Mouse (Mus musculus): ENCODE results near the gene Pla2g12b.
"Not testable (repeated sequence)": the region's sequence is repeated elsewhere in the genome, so short reads cannot be mapped to it uniquely, and the experiment has no call there.

Gene Pla2g12b

DNA sequence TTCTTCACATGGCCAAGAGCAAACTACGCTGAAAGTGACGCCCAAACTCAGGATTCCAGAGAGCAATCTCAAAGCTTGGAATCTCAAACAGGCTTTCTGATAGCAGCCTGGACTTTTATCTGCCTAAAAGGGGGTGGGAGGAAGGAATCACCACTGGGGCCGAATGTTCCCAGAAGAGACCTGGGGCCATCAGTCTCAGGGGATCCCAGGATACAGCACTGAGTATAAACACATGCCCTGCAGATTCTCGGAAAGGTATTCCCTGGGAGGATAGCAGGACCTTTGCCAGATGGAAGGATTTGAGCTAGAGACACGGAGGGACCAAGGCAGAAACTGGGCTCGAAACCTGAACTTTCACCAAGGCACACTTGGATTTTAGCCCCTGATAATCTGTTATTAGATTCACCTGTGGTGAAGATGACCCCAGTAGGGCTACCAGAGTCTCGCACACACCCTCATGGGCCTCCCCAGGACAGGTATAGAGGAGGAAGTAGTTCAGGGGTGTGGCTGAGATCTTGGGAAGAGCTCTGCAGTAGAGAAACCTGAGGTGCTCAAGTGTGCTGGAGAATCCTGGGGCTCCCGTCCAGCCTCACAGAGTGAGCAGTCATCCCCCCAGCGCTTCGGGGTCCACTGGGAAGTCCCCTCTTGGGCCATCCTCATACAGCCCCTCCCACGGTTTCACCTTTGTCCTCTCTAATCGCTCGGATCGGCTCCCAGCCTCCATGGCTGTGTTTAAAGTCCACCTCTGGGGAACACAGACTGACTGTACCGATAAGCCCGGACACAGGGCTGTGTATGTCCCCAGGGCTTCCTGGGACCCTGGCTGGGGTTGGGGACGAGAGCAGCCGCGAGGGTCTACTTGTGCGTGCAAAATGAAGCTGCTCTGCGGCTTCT lies at the start of gene Pla2g12b:
Pla2g12b (plus strand) TSS at position 762 of the 894 bp plus-strand sequence.
- DNase-seq: no peak

DNA sequence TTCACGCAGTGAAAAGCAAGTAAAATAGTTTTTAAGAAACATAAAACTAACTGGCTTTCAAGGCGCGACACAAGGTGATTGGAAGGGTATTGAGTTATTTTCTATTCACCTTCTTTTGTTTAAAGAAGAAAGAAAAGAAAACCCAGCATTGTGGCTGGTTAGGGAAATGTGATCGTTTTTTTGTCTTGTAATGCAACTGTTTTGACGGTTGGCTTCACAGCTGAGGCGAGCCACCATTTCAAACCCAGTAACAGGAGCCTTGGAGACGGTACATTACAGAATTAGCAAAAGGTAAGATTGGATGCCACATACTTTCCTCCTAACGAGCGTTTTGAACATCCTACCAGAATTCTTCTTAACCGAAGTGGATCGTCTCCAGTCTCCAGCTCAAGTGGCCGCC lies 49.3 kb upstream of the Pla2g12b start:
- no peak for DNase-seq

DNA sequence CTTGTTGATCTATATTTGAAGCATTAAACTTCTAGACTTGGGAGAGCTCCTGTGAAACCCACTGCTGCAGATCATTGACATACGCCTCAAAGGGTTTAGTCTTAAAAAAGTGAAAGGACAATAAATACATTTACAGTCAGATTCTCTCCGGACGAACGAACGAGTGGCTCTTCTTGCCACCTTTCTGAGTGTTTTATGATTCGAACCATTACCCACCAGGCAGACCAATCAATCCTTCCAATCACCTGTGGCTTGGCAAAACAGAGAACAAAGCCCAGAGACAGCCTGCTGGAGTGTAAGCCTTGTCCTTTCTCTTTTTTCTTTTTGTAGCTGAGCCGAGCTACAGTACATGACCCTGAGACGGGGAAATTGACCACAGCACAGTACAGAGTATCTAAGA lies 48.4 kb upstream of the Pla2g12b start:
- DNase-seq: no peak

DNA sequence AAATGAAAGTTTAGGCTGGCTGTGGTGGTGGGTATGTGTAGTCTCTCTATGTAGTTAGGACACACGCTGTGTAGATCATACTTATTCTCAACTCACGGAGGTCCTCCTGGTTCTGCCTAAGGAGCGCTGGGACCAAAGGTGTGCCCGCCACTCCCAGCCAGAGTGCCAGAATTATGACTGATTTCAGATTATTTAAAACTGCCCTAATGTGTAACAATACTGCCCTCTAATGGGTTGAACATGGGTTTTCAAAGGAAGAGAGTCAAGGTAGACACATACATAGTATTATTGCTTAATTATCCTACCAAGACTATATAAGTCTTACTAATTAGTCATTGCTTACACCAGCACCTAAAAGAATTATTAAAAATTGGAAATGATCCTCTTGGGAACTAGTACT lies 44.7 kb upstream of the Pla2g12b start:
- DNase-seq: peak in 1 of 2 experiments; percentile 9

DNA sequence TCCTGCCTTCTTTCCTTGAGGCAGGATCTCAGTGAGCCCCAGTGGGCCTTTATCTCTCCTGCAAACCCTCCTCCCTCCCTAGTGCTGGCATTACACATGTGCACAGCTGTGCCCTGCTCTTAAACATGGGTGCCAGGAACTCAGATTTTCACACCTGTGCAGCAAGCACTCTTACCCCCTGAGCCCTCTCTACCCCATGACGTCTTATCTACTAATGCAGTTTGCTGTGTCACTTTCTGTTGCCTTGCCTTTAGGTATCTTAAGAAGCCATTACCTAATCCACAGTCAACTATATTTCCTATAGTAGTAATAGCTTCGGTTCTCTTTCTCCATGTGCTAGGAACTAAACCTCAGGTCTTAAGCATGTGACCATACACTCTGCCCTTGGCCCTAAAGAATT lies 40.3 kb upstream of the Pla2g12b start:
- DNase-seq: no peak

DNA sequence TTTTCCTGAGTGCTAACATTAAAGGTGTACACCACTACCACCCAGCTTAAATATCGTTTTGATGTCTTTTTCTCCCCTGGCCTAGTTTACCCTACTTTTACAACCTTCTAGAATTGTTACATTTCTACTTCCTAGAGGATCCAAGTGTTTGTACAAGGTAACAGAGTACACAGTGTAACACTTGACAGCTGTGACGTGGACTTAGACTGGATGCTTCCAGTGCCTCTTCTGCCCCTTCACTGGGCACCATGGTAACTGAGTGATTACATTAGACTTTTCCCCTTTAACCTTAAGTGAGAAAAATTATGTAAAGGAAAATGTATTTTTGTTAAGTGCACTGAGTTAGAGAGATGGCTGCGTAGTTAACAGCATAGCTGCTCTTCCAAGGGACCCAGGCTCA lies 38.9 kb upstream of the Pla2g12b start:
- no peak for DNase-seq

DNA sequence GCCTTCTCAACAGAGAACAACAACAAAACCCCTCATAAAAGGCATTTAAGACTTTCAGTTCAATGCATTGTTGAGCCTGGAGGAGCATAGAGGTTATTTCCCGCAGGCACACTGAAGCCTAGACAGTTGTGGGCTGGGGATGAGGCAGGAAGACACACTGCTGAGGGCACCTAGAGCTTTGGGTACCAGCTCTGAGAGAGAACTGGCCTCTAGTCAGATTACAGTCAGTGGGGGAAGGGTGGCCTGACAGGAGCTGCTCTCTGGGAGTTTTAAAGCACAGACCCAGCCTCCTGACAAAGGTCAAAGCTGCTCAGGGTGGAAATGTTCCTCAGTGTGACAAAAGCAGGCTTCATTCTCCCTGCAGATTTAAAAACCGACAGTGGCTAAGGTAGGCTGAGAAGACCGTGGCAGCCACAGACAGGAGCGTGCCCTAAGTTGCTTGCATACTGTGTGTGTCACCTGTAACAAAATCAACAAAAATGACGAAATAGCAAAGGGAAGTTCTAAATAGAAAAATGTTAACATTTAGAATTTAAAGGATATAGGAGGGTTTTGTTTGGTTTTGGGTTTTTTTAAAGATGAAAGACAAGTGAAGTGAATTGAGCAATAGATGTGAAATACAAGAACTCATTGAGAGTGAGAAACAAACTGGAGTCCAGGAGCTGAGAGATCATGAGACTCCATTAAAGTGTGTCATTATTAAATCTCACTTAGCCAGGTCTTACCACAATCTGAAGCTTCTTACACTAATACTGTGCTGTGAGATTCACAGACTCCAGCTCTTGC lies 37.5 kb upstream of the Pla2g12b start:
- DNase-seq: peak; percentile 4 to 9

DNA sequence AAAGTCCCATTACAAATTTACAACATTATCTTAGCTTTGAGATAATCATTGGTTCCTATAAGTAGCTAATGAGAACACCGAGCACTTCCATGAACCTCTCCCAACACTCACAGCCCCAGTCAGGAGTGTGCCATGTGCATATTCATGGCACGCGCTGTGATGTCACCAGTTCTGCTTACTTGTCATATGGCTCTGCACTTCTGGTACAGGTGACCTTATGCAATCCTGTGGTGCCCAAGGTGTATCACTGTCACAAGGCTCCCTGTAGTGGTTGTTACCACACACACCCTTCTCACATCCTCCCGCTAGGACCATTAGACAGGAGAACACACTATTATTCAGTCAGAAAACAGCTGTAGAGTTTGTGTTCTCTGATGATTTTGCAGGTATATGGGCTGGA lies 36.7 kb upstream of the Pla2g12b start:
- DNase-seq: no peak

DNA sequence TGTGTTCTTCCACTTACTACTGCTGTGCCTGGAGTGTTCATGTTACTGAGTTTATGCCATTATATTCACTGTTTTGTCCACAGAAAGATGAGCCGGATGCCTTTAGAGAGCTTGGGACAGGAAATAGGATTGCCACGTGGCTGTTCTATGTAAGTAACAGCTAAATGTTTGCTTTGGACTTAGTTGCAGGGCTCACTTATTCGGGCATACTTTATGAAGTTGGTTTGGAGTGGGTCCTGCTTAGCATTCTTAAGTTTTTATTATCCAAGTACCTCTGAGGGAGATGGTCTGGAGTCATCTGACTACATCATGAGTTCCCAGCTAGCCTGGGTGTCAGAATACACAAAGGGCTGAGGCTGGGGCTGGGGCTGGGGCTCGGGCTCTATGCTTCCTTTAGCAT lies 36.3 kb upstream of the Pla2g12b start:
- DNase-seq: no peak

DNA sequence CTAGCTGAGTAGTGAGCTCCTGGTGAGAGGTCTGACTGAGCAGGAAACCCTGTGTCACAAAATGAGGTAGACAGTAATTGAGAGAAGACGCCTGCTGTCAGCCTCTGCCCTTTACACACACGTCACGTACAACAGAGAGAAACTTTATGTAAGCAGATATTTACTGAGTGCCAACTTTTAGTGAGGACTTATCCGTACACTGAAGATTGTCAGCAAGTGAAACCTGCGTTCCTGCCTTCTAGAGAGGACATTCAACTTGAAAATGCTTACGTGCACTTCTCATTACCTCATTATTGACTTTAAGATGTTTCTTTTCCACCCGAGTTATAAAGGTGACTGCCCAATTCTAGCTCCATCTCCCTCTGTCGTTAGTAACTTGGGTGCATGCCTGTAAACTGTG lies 34.7 kb upstream of the Pla2g12b start:
- DNase-seq: no peak

DNA sequence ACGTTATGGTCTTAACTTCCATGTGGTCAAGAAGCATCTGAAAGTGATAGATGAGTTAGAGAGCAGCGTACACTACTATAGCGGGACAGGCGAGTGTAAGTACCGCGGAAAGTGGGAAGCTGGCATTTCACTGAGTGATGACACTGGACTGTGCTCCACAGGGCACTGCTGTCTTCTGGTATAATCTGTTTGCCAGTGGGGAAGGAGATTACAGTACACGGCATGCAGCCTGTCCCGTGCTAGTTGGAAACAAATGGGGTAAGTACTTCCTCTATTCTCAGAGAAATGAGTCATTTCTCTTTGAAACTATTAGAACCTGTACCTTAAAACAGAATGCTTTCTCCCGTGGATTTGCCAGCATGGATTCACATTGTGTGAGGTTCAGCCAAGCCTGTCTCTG lies 34.0 kb upstream of the Pla2g12b start:
- DNase-seq: no peak

DNA sequence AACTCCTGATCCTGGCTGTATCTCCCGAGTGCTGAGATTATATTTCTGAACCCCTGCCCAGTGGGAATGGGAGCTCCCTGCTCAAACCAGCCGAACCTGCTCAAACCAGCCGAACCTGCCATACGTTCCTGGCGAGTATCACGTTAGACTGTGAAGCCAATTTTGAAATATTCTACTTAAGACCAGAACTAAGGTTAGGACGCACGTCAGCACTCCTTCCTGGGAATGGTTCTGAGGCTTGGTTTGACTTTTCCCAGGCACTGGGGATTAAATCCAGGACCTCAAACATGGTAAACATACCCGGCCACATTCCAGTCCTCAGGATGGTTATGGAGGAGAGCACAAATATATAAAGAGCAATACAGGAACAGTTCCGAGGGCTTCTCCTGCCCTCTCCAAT lies 25.6 kb upstream of the Pla2g12b start:
- no peak for DNase-seq

DNA sequence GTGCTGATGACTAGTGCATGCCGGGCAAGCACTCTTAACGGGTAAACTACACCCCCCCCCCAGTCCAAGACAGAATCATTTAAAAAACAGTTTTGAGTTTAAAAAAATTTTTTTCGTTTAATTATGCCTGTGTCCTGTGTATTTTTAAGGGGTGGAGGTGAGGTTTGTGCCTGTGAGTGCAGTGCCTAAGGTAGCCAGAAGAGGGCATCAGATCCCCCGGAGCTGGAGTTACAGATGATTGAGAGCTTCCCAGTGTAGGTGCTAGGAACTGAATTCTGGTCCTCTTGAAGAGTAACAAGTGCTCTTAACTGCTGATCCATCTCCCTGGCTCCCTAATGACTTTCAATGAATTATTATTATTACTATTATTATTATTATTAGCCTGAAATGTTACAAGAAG lies 24.7 kb upstream of the Pla2g12b start:
- no peak for DNase-seq

DNA sequence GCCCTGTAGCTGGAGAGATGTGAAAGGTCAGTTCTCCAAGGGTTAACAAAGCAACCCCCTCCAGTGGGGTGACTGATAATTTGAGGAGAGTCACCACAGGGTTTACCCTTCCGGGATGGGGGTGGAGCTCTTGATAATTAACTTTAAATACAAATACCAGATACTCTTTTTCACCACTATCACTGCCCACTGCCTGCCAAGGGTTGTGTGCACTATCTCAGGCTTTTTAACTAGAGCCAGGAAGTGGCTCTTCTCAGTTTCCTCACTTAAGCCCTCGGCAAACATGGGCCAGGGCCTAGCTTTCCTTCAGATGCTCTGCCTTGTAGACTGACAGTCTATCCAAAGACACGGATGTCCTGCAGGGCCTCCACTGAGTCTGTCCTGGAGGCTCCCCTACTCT lies 23.5 kb upstream of the Pla2g12b start:
- no peak for DNase-seq

DNA sequence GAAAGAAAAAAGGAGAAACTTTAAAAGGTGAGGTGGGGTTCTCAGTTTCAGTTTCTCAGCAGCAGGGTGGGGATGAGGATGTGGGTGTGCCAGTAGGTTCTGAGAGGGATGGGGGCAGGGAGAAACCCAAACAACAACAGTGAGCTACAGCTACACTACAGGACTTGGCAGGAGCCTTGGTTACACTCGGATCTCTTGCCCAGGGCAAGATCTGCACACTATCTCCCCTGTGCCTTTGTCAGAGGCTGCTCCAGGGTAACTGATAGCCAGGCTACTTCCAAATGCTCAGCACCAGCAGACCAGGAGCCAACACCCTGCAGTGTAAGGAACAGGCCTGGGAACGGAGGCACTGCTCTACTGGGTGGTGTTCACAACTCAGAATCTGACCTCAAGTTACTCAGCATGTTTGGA lies 23.0 kb upstream of the Pla2g12b start:
- DNase-seq: no peak

DNA sequence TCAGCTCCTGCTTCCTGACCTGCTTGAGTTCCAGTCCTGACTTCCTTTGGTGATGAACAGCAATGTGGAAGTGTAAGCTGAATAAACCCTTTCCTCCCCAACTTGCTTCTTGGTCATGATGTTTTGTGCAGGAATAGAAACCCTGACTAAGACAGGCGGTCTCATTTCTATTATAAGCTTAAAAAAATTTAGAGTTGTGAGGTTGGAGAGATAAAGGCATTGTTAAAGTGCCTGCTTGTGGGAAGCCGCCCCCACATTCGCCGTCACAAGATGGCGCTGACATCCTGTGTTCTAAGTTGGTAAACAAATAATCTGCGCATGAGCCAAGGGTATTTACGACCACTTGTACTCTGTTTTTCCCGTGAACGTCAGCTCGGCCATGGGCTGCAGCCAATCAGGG lies 21.9 kb upstream of the Pla2g12b start:
- DNase-seq: not testable (repeated sequence)

DNA sequence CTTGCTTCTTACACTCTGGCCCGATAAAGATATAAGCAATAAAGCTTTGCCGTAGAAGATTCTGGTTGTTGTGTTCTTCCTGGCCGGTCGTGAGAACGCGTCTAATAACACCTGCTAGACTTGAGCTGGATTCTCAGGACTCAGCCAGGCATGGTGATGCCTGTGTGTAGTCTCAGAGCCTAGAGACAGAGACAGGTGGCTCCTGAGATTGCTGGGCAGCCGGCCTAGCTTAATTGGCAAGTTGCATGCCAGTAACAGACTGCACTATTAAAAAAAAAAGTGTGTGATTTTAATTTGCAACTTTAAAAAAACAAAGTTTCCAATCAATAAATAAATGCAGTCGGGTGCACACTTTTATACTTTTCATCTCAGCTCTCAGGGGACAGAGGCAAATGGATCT lies 16.5 kb upstream of the Pla2g12b start:
- no peak for DNase-seq

DNA sequence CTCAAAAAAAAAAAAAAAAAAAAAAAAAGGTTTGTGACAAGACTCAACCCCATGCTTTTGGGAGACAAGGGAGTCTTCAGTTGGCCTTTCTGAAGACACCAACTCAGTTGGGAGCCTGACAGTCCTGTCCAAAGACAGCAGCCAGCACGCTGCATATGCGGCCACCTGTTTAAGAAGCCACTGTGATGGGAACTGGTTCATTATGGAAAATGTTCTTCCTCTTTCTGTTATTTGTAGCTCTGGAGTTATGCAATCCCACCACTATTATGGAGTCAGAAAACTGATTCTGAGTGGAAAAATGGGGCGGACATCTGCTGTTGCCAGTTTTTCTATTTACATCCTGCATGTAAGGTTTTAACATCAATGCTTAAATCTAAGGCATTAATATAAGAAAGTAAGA lies 13.8 kb upstream of the Pla2g12b start:
- no peak for DNase-seq

DNA sequence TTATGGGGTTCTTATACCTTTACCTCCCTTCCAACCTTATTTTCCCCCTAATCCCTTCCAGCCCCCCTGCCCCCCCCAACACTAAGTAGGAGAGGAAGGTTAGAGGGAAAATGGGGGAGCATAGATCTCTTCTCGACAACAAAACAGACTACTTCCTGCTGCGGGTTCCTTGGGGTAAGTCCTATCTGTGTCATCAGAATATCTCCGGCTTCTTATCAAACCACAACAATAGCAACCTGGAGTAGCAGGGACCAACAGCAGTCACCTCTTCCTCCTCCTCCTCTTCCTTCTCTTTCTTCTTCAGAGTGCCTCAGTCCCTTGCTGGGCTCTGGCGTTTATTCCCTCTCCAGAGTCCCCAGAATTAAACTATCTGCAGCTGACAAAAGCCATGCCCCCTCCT lies 11.6 kb upstream of the Pla2g12b start:
- no peak for DNase-seq

DNA sequence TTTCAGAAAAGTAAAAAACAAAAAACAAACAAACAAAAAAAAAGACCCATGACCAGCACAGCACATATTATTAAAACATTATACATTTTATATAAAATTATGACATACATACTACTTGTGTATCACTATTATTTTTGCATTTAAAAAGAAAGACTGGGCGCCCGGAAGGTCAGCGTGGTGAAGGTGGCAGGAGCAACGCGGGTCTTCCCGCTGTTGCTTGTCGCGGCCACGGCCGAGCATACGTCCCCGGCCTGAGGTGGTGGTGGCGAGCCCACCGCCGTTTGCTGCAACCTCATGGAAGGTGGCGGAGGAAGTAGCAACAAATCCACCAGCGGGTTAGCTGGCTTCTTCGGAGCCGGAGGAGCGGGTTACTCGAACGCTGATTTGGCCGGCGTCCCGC lies 8.0 kb upstream of the Pla2g12b start, which contains the start of gene Gm10273:
Gm10273 (plus strand) TSS at position 172 of the 400 bp plus-strand sequence.
- DNase-seq: not testable (repeated sequence)

DNA sequence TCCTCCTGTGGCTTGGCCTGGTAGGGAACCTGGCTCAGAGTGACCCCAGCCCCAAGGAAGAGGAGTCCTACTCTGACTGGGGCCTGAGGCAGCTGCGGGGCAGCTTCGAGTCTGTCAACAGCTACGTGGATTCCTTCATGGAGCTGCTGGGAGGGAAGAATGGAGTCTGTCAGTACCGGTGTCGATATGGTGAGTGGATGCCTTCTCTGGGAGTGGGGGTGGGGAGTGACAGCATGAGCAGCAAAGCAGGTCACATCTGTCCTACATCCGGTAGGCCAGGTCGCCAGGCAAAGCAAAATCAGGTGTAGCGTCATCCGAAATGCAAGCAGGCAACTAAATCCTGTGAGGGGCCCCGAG lies 311 bp downstream of the Pla2g12b start:
- no peak for DNase-seq

DNA sequence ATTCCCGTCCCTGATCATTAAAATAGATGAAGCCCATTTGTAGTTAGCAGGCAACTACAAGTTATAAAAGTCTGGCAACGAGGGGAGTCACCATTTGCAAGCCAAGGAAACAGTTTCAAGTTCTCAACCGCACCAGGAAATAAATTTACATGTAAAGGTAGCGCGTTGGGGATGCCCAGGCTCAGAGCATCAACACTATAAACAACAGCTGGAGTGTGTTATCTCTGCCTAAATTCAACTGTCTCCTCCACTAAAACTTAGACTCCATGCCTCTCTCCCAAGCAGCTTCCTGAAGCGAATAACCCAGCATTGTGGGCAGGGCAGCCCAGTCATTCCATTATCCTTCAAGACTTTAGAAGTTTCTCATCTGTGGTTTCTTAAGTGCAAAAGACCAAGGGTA lies 5.0 kb downstream of the Pla2g12b start:
- no peak for DNase-seq

DNA sequence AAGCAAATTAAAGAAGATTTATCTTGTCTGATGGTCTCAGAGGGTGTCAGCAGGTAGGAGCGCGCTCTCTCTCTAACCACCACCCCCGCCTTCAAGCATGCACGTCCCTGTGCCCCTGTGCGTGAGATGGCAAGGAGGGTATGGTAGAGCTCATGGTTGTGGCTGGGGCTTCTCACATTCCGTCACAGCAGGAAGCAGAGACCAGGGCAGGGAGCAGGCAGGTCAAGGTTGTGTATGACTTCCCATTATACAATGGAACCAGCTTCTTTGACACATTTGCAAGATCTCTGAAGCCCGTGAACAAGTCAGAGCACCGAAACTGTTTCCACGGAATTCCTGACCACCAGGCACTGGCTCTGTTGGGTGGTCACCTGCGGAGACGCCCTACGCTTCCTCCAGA lies 6.8 kb downstream of the Pla2g12b start:
- no peak for DNase-seq

DNA sequence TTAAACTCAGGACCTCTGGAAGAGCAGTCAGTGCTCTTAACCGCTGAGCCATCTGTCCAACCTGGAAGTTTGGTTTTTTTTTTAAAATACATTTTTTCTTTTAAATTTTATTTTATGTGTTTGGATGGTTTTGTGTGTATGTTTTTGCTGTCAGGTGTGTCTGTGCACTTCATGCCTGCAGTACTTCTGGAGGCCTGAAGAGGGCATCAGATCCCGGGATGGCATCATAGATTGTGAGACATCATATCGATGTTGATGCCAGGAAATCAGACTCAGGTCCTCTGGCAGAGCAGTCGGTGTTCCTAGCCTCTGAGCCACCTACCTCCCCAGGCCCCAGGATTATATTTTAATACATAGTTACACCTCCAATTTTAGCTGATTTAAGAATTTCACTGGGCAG lies 10.3 kb downstream of the Pla2g12b start:
- no peak for DNase-seq

Data from kidney, postnatal 36 days (tissue).